Mouse (Mus musculus): ENCODE measurements around the gene Lrrc23. TPM values are rescaled to one million over a fixed set of nuclear protein-coding genes. Genes with fewer than 3 reads are reported as not detected.
"Not testable (repeated sequence)": the region's sequence is repeated elsewhere in the genome, so short reads cannot be mapped to it uniquely, and the experiment has no call there.

Gene Lrrc23
- polyA plus RNA-seq, 1 experiment from 2014 or later: 6.4 TPM

DNA sequence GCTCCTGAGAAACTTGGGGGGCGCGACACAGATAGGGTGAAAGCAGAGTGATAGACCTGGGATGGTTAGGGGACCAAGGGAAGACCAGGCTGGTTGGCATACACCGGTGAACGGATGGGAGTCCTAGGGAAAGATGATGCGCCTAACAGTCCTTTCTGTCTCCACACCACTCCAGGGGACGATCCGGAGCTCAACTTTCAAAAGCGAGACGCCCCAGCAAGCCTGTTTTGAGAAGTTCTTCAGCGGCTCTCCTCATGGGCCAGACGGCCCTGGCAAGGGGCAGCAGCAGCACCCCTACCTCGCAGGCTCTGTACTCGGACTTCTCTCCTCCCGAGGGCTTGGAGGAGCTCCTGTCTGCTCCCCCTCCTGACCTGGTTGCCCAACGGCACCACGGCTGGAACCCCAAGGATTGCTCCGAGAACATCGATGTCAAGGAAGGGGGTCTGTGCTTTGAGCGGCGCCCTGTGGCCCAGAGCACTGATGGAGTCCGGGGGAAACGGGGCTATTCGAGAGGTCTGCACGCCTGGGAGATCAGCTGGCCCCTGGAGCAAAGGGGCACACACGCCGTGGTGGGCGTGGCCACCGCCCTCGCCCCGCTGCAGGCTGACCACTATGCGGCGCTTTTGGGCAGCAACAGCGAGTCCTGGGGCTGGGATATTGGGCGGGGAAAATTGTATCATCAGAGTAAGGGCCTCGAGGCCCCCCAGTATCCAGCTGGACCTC is 29.7 kb upstream of the Lrrc23 start:
- Histone ChIP-seq H3K4me1 (replicated peaks; ENCODE audit: control insufficient read depth, insufficient read depth, low read length) (peaks cover 38% of the 10 kb centered on the region), H3K9ac (peak overlapping the region; percentile 57), H3K27ac (peak overlapping the region; percentile 70), H3K9me3 (ENCODE audit: control insufficient read depth, low read length) (no peaks in the 10 kb centered on the region), H3K4me3 (replicated peaks; ENCODE audit: low read length) (peak overlapping the region; percentile 44), H3K36me3 (replicated peaks; ENCODE audit: control insufficient read depth, insufficient read depth) (peaks cover 20% of the 10 kb centered on the region), H3K27me3 (ENCODE audit: control insufficient read depth, insufficient read depth, low read length) (no peaks in the 10 kb centered on the region), H3K4me2 (replicated peaks) (peak overlapping the region; percentile 69)
- ATAC-seq (ENCODE audit: low FRiP score) (0 out of 2 replicates have a peak, but pooled peaks have one; percentile 7), DNase-seq (ENCODE audit: low spot score) (peak; percentile 77)
- WGBS: under 1% methylated on average over 35 of the region's 35 CpGs

DNA sequence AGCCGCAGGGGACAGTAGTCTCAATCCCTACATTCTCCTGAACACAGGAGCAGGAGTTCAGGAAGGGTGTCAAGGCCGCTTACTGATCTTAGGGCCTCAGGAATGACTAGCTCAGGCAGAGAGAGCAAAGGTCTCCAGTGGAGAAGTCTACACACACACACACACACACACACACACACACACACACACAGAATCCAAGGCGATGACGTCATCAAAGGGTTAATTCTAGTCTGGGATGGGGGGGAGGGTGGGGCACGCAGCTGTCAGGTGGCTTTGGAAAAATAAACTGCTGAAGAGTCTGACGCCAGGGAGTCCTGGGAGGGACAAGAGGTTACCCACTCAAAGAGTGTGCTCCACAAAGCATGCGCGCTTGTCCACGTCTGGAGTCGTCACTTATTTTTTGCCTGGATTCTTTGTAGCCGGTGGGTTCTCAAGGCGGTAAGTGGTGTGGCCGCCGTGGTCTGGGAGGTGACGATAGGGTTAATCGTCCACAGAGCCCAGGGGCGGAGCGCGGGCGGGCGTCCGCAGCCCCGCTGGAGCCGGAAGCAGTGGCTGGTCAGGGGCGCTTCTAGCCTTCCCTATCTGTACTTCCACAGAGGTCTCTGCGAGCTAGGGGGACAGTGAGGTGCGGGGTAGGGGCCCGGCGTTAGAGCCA is 29.0 kb upstream of the Lrrc23 start, which contains the start of gene Spsb2:
Spsb2 (plus strand) TSS at position 304 of the 655 bp plus-strand sequence.
- peak; percentile 35 for ATAC-seq (ENCODE audit: low FRiP score)
- 5% methylated on average over 29 of the region's 29 CpGs for WGBS
- peaks cover 38% of the 10 kb centered on the region for H3K4me1 ChIP-seq (replicated peaks; ENCODE audit: control insufficient read depth, insufficient read depth, low read length)

DNA sequence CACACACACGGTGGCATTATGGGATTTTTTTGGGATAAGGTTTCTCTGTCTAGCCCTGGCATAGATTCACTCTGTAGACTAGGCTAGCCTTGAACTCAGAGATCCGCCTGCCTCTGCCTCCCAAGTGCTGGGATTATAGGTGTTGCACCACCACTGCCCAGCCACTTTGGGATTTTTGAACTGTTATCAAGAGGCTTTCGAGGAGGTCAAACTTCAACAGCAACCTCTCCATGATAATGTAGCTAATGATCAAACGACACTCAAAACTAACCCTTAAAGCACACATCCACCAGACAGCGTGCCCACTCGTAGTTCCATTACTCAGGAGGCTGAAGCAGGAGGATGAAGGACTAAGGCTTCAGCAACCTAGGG is 28.4 kb upstream of the Lrrc23 start:
- Histone ChIP-seq H3K27ac (peak overlapping the region; percentile 70; the same call in 1 of the 2 replicates), H3K9me3 (ENCODE audit: control insufficient read depth, low read length) (no peaks in the 10 kb centered on the region), H3K27me3 (ENCODE audit: control insufficient read depth, insufficient read depth, low read length) (no peaks in the 10 kb centered on the region), H3K4me2 (replicated peaks) (peak overlapping the region; percentile 69), H3K4me1 (replicated peaks; ENCODE audit: control insufficient read depth, insufficient read depth, low read length) (peaks cover 35% of the 10 kb centered on the region), H3K36me3 (replicated peaks; ENCODE audit: control insufficient read depth, insufficient read depth) (peaks cover 20% of the 10 kb centered on the region), H3K4me3 (replicated peaks; ENCODE audit: low read length) (no peak overlapping the region), H3K9ac (peak overlapping the region; percentile 57)
- WGBS: 79% methylated on average over 6 of the region's 6 CpGs
- DNase-seq (ENCODE audit: low spot score): no peak
- no peak for ATAC-seq (ENCODE audit: low FRiP score)

More for the DNA sequence above, 29.0 kb upstream of the Lrrc23 start, which contains the start of gene Spsb2:
- no peaks in the 10 kb centered on the region for H3K9me3 ChIP-seq (ENCODE audit: control insufficient read depth, low read length)
- H3K9ac ChIP-seq: peak within 1 kb of the TSS; percentile 57
- peak within 1 kb of the TSS; percentile 69 for H3K4me2 ChIP-seq (replicated peaks)
- H3K27me3 ChIP-seq (ENCODE audit: control insufficient read depth, insufficient read depth, low read length): no peaks in the 10 kb centered on the region
- peak within 1 kb of the TSS; percentile 44 for H3K4me3 ChIP-seq (replicated peaks; ENCODE audit: low read length)
- DNase-seq (ENCODE audit: low spot score): peak; percentile 58
- peaks cover 20% of the 10 kb centered on the region for H3K36me3 ChIP-seq (replicated peaks; ENCODE audit: control insufficient read depth, insufficient read depth)
- peak within 1 kb of the TSS; percentile 70 for H3K27ac ChIP-seq

DNA sequence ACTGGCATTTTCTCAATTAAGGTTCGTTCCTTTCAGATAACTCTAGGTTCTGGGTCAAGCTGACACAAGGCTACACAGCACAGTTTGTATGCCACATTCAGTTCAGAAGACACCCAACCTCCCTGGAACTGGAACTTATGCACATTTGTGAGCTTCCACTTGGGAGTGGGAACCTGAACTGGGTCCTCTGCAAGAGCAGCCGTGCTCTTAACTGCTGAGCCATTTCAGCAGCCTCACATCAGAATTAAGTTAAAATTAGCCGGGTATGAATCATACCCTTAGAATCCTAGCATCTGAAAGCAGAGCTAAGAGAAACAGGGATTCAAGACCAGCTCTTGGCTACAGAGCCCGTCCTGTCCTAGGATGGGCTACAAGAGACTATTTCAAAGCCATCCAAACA is 27.8 kb upstream of the Lrrc23 start:
- no peak overlapping the region for H3K4me3 ChIP-seq (replicated peaks; ENCODE audit: low read length)
- H3K27ac ChIP-seq: no peak overlapping the region
- H3K4me2 ChIP-seq (replicated peaks): no peak overlapping the region
- H3K4me1 ChIP-seq (replicated peaks; ENCODE audit: control insufficient read depth, insufficient read depth, low read length): peaks cover 29% of the 10 kb centered on the region
- H3K36me3 ChIP-seq (replicated peaks; ENCODE audit: control insufficient read depth, insufficient read depth): peaks cover 20% of the 10 kb centered on the region
- no peak for ATAC-seq (ENCODE audit: low FRiP score)
- no peaks in the 10 kb centered on the region for H3K27me3 ChIP-seq (ENCODE audit: control insufficient read depth, insufficient read depth, low read length)
- no peaks in the 10 kb centered on the region for H3K9me3 ChIP-seq (ENCODE audit: control insufficient read depth, low read length)
- H3K9ac ChIP-seq: no peak overlapping the region
- 89% methylated on average over 4 of the region's 4 CpGs for WGBS
- no peak for DNase-seq (ENCODE audit: low spot score)

DNA sequence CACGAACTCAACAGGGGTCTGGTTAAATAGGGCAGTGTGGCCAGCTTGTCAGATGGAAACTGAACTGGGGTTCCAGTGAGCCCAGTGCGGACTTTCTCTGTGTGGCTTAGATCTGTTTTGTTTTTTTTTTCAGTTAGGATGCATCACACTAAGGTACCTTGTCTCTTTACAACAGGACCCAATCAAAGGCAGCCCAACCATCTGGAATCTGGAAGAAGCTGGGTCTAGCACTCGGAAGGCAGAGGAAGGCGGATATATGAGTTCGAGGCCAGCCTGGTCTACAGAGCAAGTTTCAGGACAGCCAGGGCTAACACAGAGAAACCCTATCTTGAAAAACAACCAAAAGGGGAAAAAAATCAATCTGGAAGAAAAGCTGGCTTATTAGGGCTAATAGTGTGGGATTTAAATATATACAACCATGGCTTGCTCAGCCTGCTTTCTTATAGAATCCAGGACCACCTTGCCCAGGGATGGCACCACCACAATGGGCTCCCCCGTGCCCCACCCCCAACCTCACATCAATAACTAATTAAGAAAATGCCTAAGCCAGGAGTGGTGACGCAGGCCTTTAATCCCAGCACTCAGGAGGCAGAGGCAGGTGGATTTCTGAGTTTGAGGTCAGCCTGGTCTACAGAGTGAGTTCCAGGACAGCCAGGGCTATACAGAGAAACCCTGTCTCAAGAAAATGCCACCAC is 27.1 kb upstream of the Lrrc23 start:
- Histone ChIP-seq H3K27me3 (ENCODE audit: control insufficient read depth, insufficient read depth, low read length) (no peaks in the 10 kb centered on the region), H3K4me3 (replicated peaks; ENCODE audit: low read length) (peak overlapping the region; percentile 36; the same call in 1 of the 2 replicates), H3K9me3 (ENCODE audit: control insufficient read depth, low read length) (no peaks in the 10 kb centered on the region), H3K36me3 (replicated peaks; ENCODE audit: control insufficient read depth, insufficient read depth) (peaks cover 13% of the 10 kb centered on the region), H3K9ac (no peak overlapping the region), H3K4me2 (replicated peaks) (peak overlapping the region; percentile 74), H3K27ac (peak overlapping the region; percentile 79), H3K4me1 (replicated peaks; ENCODE audit: control insufficient read depth, insufficient read depth, low read length) (peaks cover 25% of the 10 kb centered on the region)
- ATAC-seq (ENCODE audit: low FRiP score): no peak
- DNase-seq (ENCODE audit: low spot score): no peak
- 77% methylated on average over 7 of the region's 7 CpGs for WGBS

DNA sequence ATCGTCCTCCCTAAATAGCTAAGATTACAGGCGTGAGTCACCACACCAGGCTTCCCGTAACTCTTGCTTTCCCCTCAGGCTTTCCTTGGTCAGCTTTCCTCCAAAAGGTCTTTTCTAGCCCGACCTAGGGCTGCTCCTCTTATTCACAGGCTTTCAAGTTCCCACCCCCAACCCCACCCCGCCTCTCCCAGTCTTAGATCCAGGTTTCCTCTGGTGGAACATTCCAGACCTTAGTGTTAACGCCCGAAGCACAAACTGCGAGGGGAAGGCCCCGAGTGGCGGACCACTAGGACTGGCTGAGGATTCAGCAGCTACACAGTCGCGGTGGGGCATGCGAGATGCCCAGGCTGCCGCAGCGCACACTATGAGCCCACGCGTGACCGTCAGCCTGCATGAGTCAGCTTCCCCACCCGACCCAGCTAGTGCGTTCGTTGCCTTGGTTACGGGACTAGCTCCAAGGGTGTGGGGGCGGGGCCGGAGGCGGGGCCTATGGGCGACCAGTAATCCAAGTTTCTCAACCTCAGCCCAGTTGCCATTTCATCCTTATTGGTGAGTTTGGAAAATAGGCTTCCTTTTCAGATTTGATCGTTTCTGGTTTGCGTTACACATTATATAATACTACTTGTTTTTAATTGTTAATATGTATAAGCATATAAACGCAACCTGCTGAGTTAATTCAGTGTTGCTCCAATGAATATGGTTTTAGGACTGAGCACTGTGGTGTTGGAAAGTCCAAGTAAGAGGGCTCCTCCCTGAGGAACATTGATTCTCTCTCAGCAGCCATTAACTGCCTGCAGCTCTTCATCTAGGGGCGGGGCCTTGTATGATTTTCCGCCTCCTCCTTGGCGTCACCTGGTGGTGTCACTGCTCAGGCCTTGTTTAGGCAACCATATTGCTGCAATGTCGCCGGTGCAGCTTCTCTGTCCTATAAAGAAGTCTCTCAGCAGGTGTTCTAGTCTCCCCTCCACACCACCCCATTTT is 26.1 kb upstream of the Lrrc23 start:
- Histone ChIP-seq H3K4me3 (replicated peaks; ENCODE audit: low read length) (peak overlapping the region; percentile 36), H3K4me2 (replicated peaks) (peak overlapping the region; percentile 74), H3K27me3 (ENCODE audit: control insufficient read depth, insufficient read depth, low read length) (no peaks in the 10 kb centered on the region), H3K36me3 (replicated peaks; ENCODE audit: control insufficient read depth, insufficient read depth) (peaks cover 6% of the 10 kb centered on the region), H3K9me3 (ENCODE audit: control insufficient read depth, low read length) (no peaks in the 10 kb centered on the region), H3K9ac (peak overlapping the region; percentile 51), H3K27ac (peak overlapping the region; percentile 79), H3K4me1 (replicated peaks; ENCODE audit: control insufficient read depth, insufficient read depth, low read length) (peaks cover 25% of the 10 kb centered on the region)
- WGBS: 2% methylated on average over 34 of the region's 34 CpGs
- DNase-seq (ENCODE audit: low spot score): peak; percentile 91
- ATAC-seq (ENCODE audit: low FRiP score): peak; percentile 85

DNA sequence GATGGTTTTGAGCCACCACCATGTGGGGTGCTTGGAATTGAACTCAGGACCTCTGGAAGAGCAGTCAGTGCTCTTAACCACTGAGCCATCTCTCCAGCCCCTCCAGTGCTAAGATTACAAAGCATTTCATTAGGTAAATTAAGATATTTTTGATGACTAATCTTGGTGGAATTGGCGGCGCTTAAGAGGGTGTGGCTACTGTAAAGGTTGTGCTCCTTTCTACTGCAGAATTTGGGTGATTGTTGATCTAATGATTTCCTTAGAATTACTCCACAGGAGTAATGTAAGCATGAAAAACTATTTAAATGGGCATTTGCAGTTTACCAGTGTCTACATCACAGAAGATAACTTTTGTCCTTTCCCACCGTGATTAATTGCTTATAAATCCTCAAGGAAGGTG is 24.8 kb upstream of the Lrrc23 start:
- Histone ChIP-seq H3K4me3 (replicated peaks; ENCODE audit: low read length) (no peak overlapping the region), H3K27me3 (ENCODE audit: control insufficient read depth, insufficient read depth, low read length) (no peaks in the 10 kb centered on the region), H3K9me3 (ENCODE audit: control insufficient read depth, low read length) (no peaks in the 10 kb centered on the region), H3K27ac (no peak overlapping the region), H3K4me2 (replicated peaks) (no peak overlapping the region), H3K4me1 (replicated peaks; ENCODE audit: control insufficient read depth, insufficient read depth, low read length) (peaks cover 19% of the 10 kb centered on the region), H3K9ac (no peak overlapping the region), H3K36me3 (replicated peaks; ENCODE audit: control insufficient read depth, insufficient read depth) (no peaks in the 10 kb centered on the region)
- DNase-seq (ENCODE audit: low spot score) (no peak), ATAC-seq (ENCODE audit: low FRiP score) (no peak)
- 88% methylated on average over 3 of the region's 3 CpGs for WGBS

DNA sequence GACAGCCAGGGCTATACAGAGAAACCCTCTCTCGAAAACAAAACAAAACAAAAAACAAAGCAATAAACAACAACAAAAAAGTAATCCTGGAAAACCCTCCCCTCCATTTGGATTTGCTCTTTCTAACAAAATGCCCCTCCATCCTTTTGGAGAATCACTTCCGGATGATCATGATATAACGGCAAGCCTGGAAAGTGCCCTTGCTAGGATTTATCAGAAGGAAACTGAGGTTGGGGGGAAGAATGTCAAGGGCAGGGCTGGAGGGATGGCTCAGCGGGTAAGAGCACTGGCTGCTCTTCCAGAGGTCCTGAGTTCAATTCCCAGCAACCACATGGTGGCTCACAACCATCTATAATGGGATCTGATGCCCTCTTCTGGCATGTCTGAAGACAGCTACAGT is 24.2 kb upstream of the Lrrc23 start:
- H3K4me3 ChIP-seq (replicated peaks; ENCODE audit: low read length); H3K27ac ChIP-seq; H3K9ac ChIP-seq; ATAC-seq (ENCODE audit: low FRiP score); H3K4me2 ChIP-seq (replicated peaks); H3K36me3 ChIP-seq (replicated peaks; ENCODE audit: control insufficient read depth, insufficient read depth); H3K27me3 ChIP-seq (ENCODE audit: control insufficient read depth, insufficient read depth, low read length); DNase-seq (ENCODE audit: low spot score); H3K9me3 ChIP-seq (ENCODE audit: control insufficient read depth, low read length): not testable (repeated sequence)
- H3K4me1 ChIP-seq (replicated peaks; ENCODE audit: control insufficient read depth, insufficient read depth, low read length): peaks cover 15% of the 10 kb centered on the region
- WGBS: 97% methylated on average over 4 of the region's 4 CpGs

All from hindbrain, embryonic 14.5 days (tissue).